Mouse (Mus musculus): ENCODE results near the gene Atf5.

The Atf5 gene

DNA sequence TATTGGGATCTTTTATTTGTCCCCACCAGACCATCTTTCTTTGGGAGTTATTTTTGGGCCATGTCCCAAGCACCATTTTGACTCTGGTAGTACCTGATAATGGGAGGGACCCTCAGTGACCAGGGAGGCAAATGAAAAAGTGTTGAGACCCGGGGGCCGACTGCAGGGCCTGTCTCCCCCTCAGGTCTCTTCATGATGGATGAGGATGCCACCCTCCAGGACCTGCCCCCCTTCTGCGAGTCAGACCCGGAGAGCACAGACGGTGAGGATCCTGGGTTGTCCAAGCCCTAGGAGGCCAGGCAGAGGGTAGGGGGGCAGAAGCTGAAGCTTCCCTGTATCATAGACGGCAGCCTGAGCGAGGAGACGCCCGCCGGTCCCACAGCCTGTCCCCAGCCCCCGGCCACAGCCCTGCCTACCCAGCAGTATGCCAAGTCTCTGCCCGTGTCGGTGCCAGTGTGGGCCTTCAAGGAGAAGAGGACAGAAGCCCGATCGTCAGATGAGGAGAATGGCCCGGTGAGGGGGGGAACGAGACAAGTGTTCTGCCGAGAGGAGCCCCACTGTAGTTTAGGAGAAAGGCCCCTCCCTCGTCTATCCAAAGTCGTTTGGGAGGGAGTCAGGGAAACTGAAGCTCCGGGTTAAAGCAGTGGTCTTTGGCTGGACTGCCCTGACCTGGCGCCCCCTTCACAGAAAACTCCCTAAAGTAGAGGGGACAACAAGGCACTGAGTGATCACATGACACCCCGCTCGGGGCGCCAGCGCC lies 37.3 kb upstream of the Atf5 start:
- no peaks in the 10 kb centered on the region for H3K36me3 ChIP-seq (ENCODE audit: control insufficient read depth, insufficient read depth, low read length, poor library complexity, severe bottlenecking)
- no peaks in the 10 kb centered on the region for H3K27me3 ChIP-seq (ENCODE audit: control insufficient read depth, insufficient read depth, low read length, poor library complexity, severe bottlenecking)
- DNase-seq (ENCODE audit: low read depth, low spot score): no peak

DNA sequence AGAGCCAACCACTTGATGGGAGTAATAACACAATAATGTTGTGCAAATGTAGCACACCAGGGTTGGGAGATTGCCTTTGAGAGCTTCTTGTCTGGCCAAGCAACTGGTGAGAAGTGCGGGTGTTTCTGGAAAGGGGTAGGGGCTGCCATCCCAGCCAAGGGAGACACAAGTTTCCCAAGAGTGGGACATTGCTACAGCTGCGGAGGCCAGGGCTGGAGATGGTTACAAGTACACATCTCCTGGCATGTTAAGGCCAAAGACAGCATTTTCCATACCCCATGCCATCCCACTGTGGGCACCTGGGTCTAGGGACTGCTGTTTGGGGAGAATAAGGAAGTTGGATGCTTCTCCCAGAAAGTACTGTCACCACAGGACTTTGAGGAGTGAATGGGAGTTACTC lies 36.6 kb upstream of the Atf5 start:
- H3K27me3 ChIP-seq (ENCODE audit: control insufficient read depth, insufficient read depth, low read length, poor library complexity, severe bottlenecking): no peaks in the 10 kb centered on the region
- H3K36me3 ChIP-seq (ENCODE audit: control insufficient read depth, insufficient read depth, low read length, poor library complexity, severe bottlenecking): no peaks in the 10 kb centered on the region
- no peak for DNase-seq (ENCODE audit: low read depth, low spot score)

DNA sequence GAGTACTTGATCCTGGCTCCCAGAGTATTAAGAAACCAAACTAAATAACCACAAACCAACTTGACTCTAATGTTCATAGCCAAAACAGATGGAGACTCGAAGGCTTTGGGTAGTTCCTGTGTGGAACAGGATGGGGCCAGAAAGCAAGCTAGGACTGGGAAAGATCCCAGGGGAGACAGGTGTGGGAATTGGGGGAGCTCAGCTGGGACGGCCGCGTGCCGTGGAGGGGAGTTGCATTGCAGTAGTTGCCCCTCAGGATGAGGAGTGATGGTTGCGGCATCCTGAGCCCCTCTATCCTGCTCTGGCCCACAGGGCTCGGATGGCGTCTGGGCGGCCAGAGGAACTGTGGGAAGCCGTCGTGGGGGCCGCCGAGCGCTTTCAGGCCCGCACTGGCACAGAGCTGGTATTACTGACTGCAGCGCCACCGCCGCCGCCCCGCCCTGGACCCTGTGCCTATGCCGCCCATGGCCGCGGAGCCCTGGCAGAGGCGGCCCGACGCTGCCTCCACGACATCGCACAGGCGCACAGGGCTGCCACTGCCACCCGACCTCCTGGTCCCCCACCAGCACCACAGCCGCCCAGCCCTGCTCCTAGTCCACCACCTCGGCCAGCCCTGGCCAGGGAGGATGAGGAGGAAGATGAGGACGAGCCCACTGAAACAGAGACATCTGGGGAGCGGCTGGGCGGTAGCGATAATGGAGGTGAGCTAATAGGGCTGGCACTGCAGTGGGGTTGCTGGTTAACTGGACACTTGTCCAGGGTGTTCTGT lies 36.0 kb upstream of the Atf5 start:
- no peak for DNase-seq (ENCODE audit: low read depth, low spot score)
- no peaks in the 10 kb centered on the region for H3K36me3 ChIP-seq (ENCODE audit: control insufficient read depth, insufficient read depth, low read length, poor library complexity, severe bottlenecking)
- H3K27me3 ChIP-seq (ENCODE audit: control insufficient read depth, insufficient read depth, low read length, poor library complexity, severe bottlenecking): no peaks in the 10 kb centered on the region

DNA sequence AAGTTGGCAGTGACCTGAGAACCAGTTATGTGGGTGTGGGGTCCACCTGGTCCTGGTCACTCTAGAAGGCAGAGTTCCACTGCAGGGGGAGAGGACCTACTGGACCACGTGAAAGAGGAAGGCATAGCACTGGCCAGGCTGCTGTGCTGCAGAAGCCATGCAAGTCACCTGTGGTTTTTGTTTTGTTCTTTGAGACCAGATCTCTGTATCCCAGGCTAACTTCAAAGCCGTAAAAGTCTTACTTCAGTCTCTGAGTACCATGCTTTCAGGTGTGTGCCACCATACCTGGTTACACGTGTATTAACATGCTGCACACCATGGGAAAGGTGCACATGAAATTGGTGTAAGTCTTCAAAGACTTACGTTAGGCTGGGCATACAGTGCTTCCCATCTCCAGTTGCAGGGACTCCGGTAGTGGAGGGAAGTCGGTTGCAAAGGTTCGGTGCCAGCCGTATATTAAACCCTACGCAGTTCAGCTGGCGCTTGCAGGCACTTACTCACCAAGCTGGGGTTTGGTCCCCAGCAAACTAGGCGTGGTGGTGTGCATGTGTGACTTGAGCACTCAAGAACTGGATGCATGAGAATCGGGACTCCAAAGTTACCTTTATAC lies 35.3 kb upstream of the Atf5 start:
- H3K36me3 ChIP-seq (ENCODE audit: control insufficient read depth, insufficient read depth, low read length, poor library complexity, severe bottlenecking): peaks cover under 1% of the 10 kb centered on the region; the same call in 1 of the 2 replicates
- no peaks in the 10 kb centered on the region for H3K27me3 ChIP-seq (ENCODE audit: control insufficient read depth, insufficient read depth, low read length, poor library complexity, severe bottlenecking)
- no peak for DNase-seq (ENCODE audit: low read depth, low spot score)

DNA sequence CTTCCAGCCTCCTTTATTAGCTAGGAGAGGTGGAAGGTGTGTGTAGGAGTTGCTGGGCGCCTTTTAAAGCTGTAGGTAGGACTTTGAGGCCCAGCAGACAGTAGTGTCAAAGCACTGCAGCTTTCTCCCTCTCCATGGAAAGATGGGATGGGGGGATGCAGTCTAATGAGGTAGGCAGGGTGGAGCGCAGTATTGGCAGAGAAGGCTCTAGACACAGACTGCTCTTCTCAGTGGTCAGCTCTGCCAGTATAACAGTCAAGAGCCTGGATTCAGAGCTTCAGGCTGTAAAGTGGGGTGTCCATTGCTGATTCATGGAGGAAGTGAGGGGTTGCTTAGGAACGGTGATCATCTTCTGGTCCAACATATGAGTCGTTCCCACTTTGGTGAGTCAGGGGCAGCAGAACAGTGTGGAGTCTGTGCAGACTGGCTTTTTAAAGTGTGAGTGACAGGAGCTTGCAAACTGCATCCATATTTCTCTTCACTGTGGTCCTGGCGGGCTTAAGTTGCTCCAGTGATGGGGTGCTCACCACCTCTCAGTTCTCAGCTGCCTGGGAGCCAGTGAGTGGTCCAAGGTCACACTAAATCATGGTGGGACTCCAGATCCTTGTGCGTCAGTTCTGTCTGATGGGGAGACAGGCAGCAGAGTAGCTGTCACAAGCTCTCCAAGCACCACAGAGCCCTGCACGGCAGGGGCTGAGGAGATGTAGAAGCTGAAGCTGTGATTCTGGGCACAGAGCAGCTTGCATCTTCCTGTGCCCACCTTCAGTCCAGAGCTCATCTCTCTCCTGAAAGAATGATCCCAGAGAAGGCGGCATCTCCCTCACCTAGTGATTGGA lies 34.5 kb upstream of the Atf5 start:
- peaks cover 6% of the 10 kb centered on the region; the same call in 1 of the 2 replicates for H3K36me3 ChIP-seq (ENCODE audit: control insufficient read depth, insufficient read depth, low read length, poor library complexity, severe bottlenecking)
- H3K27me3 ChIP-seq (ENCODE audit: control insufficient read depth, insufficient read depth, low read length, poor library complexity, severe bottlenecking): no peaks in the 10 kb centered on the region
- DNase-seq (ENCODE audit: low read depth, low spot score): no peak

DNA sequence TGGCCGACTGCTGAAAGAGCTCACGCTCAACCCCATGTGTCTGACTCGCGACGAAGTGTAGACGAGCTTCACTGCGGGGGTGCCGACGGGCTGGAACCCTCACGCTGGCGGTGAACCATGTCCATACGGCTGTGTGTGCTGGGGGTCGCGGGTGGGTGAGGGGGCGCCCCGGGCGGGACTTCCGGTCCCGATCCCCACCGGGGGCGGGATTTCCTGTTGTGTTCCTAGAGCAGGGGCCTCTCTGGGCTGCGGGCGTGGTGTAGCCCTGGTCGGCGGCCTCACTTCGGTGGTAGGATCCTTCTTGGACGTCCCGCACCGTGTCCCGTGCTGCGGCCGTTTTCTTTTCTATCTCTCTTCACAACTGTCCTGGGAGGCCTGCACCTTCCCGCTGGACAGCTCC lies 33.7 kb upstream of the Atf5 start:
- DNase-seq (ENCODE audit: low read depth, low spot score): peak; percentile 66

DNA sequence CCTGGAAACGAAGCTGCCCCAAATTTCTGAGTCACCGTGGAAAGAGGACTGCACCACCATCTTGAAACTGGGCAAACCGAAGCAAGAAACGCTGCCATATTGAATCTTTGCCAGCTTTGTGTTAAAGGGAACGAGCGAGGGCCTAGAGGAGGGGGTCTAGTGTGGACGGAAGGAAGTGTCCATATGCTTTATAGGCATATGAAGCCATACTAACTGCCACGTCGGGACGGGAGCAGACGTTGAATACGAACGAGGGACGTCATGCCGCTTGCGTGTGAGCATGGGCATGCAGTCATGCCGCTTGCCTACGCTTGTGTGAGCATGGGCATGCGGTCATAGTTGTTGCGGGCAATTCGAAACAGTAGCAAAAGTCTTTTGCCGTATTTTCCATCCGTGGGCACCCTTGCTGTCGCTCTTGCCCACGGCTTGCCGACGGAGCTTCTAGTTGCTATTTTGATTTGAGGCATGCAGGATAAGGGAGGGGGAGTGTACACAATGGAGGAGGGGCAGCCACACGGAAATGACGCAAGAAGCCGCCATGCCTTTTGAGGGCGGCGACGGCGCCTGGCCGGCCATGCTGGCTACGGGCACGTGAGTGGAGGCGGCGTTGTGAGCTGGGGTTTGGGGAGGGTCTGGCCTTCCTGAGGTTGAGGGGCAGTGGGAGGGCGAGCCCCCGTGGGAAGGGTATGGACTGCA lies 33.1 kb upstream of the Atf5 start:
- peaks cover 9% of the 10 kb centered on the region for H3K36me3 ChIP-seq (ENCODE audit: control insufficient read depth, insufficient read depth, low read length, poor library complexity, severe bottlenecking)
- DNase-seq (ENCODE audit: low read depth, low spot score): peak; percentile 93
- no peaks in the 10 kb centered on the region for H3K27me3 ChIP-seq (ENCODE audit: control insufficient read depth, insufficient read depth, low read length, poor library complexity, severe bottlenecking)

More for the DNA sequence above, 33.7 kb upstream of the Atf5 start:
- Histone ChIP-seq H3K36me3 (ENCODE audit: control insufficient read depth, insufficient read depth, low read length, poor library complexity, severe bottlenecking) (peaks cover 9% of the 10 kb centered on the region), H3K27me3 (ENCODE audit: control insufficient read depth, insufficient read depth, low read length, poor library complexity, severe bottlenecking) (no peaks in the 10 kb centered on the region)

DNA sequence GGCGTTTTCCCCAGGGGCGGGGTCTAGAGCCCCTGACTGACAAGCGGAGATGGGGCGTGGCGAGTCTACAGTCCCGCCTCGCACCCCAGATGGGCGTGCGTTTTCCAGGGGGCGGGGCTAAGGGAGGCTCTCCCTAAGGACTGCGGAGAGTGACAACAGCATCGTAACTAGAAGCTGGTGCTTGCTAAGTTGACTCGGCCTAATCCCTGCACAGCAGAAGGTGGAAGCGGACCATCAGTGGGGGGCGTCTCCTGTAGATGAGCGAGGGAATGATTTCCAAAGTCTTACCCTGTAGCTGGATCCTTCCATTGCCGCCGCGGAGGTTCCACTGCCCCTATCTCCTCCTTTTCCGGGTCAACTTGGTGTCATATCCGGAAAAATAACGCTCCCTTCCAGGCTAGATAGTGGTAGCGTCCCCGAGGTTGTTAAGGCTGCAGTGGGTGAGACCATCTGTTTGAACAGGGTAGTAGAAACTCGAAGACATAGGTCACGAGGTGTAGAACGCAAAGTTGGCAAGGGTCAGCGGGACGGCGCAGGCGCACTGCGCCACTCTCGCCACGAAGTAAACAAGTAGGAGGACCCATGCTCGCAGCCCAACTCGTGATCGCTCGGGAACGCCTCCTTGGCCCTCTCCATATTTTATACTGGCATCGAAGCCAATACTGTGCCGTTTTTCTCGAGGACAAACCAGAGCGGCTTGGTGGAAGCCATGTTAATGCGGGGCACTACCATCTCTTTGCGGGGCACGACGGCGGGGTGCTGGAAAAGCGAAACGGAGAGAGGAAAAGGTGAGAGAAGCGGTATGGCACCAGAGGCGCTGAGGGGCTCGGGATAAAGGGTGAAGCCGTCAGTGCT lies 32.3 kb upstream of the Atf5 start, which contains the start of the genes Akt1s1 and Tbc1d17:
Gene Akt1s1 (plus strand): TSS at position 431 of the 855 bp plus-strand sequence.
Gene Tbc1d17 (minus strand): TSS at position 519 of the 855 bp plus-strand sequence.
- no peaks in the 10 kb centered on the region for H3K27me3 ChIP-seq (ENCODE audit: control insufficient read depth, insufficient read depth, low read length, poor library complexity, severe bottlenecking)
- H3K36me3 ChIP-seq (ENCODE audit: control insufficient read depth, insufficient read depth, low read length, poor library complexity, severe bottlenecking): peaks cover 15% of the 10 kb centered on the region
- peak; percentile 100 for DNase-seq (ENCODE audit: low read depth, low spot score)

DNA sequence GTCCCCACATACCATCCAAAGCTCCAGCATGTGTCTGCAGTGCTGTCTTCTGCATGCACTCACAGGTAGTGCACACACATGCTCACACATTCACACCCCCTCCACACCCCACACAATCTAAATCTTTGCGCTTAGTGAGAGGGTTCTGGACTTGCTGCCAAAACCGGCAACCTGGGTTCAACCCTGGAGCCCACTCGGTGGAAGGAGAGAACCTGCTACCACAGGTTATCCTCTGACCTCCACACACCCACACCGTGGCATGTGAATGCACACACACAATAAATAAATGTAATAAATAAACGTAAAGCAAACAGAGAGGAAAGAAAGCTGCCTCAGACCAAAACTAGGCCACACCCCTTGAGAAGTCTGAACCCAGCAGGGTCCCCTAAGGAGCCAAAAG lies 31.3 kb upstream of the Atf5 start:
- no peaks in the 10 kb centered on the region for H3K27me3 ChIP-seq (ENCODE audit: control insufficient read depth, insufficient read depth, low read length, poor library complexity, severe bottlenecking)
- DNase-seq (ENCODE audit: low read depth, low spot score): no peak

DNA sequence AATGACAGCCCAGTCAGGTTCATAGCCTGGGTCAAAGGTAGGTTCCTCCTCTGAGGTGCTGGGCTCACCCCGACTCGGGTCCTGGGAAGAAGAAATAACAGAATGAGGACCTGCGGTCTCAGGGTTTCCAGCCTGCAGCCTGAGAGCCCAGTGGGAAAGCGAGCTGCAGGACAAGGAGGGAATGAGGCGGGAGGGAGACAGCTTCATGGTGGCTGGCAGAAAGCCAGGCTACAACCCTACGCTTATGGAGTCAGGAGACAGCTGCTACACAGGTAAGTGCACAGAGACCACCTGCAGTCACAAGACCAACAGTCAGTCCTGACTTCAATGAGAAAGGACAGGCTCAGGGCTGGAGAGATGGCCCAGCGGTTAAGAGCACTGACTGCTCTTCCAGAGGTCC lies 30.3 kb upstream of the Atf5 start:
- Histone ChIP-seq H3K36me3 (ENCODE audit: control insufficient read depth, insufficient read depth, low read length, poor library complexity, severe bottlenecking) (peaks cover 22% of the 10 kb centered on the region), H3K27me3 (ENCODE audit: control insufficient read depth, insufficient read depth, low read length, poor library complexity, severe bottlenecking) (no peaks in the 10 kb centered on the region)
- DNase-seq (ENCODE audit: low read depth, low spot score): no peak

More for the DNA sequence above, 31.3 kb upstream of the Atf5 start:
- peaks cover 18% of the 10 kb centered on the region for H3K36me3 ChIP-seq (ENCODE audit: control insufficient read depth, insufficient read depth, low read length, poor library complexity, severe bottlenecking)

DNA sequence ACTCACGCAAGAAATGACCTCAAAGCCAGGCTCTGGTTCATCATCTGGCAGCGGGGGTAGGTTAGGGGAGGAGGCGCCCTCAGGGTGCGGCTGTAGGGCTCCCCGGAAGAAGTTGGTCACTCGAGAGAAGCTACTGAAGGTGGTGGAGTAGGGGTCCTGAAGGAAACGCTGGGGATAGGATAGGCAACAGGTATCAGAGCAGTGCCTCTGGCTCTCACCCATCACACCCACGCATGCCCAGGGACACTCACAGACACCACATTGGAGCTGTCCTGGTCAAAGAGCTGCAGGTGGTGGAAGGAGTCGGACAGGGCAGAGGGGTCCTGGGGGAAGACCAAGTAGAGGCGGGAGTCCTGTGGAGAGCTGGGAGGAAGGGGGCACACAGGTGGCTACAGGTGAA lies 28.5 kb upstream of the Atf5 start:
- no peak for DNase-seq (ENCODE audit: low read depth, low spot score)
- peaks cover 22% of the 10 kb centered on the region for H3K36me3 ChIP-seq (ENCODE audit: control insufficient read depth, insufficient read depth, low read length, poor library complexity, severe bottlenecking)
- H3K27me3 ChIP-seq (ENCODE audit: control insufficient read depth, insufficient read depth, low read length, poor library complexity, severe bottlenecking): no peaks in the 10 kb centered on the region

DNA sequence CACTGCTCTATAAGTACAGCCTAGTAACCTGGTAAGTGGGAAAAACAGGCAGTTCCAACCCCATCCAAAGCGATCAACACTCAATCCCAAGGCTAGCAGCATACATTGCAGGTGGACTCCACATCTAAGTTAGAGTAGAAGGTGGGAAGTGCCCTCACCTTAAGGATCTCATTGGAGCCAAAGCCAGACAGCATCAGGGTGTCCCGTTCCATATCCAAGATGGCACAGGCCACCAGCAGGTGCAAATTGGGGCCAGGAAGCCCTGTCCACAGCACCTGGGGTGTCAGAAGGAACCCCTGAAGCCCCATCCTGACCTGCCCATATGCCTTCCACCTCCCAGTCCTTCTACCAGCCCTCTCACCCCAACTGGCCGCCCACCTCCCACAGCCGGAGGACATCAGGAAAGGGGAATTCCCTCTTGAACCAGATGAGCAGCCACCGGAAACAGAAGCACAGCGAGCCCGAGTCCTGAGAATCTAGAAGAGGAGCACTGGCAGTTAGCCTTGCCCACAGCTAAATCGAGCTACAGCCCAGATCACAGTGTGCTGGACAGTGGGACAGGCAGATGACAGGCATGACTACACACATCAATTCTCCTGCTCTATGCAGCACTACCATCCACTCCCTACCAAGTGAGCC lies 25.5 kb upstream of the Atf5 start:
- no peak for DNase-seq (ENCODE audit: low read depth, low spot score)
- no peaks in the 10 kb centered on the region for H3K27me3 ChIP-seq (ENCODE audit: control insufficient read depth, insufficient read depth, low read length, poor library complexity, severe bottlenecking)
- peaks cover 22% of the 10 kb centered on the region for H3K36me3 ChIP-seq (ENCODE audit: control insufficient read depth, insufficient read depth, low read length, poor library complexity, severe bottlenecking)

DNA sequence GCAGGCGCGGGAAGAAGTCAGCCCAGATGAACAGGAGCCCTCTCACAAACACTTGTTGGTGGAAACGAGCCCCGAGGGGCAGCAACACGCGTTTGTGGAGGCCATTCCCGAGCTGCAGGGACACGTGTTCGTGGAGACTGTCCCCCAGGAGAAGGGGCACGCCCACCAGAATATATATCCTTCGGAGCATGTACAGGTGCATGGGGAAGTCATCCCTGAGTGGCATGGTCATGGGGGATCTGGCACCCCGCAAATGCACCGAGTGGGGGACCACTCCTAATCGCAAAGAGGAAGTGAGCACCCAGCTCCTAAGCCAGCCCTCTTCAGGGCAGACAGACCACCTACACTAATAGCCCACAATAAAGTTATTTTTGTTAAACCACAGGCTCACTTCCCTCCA lies 24.0 kb upstream of the Atf5 start:
- Histone ChIP-seq H3K36me3 (ENCODE audit: control insufficient read depth, insufficient read depth, low read length, poor library complexity, severe bottlenecking) (peaks cover 14% of the 10 kb centered on the region), H3K27me3 (ENCODE audit: control insufficient read depth, insufficient read depth, low read length, poor library complexity, severe bottlenecking) (no peaks in the 10 kb centered on the region)
- DNase-seq (ENCODE audit: low read depth, low spot score): peak; percentile 67
